Mouse (Mus musculus) lung, embryonic 15.5 days (tissue): ENCODE results near the gene Mum1. TPM values are rescaled to one million over a fixed set of nuclear protein-coding genes. Genes with fewer than 3 reads are reported as not detected.

Source experiments
- ATAC-seq: fragments of 200-750 bp; cut with Nextera tagmentation; 2 replicates; pipeline ENCODE4 v1.8.0; 2017; ENCODE audit warnings: moderate number of reproducible peaks, borderline replicate concordance; ENCODE audit not compliant: low FRiP score, low TSS enrichment; ENCODE audit errors: extremely low read depth
- H3K27ac ChIP-seq: fragments of 300-500 bp; sonication (generic); 2 replicates; pipeline ENCODE4 v1.5.1; 2015; ENCODE audit warnings: moderate library complexity, mild to moderate bottlenecking, inconsistent platforms
- H3K27me3 ChIP-seq: fragments of 300-500 bp; sonication (generic); 2 replicates; pipeline ENCODE4 v1.6.1; 2015; ENCODE audit warnings: inconsistent platforms
- H3K36me3 ChIP-seq: fragments of 300-500 bp; sonication (generic); 2 replicates; pipeline ENCODE4 v1.6.1; 2015; ENCODE audit warnings: inconsistent platforms
- H3K4me1 ChIP-seq: fragments of 300-500 bp; sonication (generic); 2 replicates; pipeline ENCODE4 v1.6.1; 2015; ENCODE audit warnings: inconsistent platforms
- H3K4me2 ChIP-seq: fragments of 300-500 bp; sonication (generic); 2 replicates; pipeline ENCODE4 v1.6.1; 2015; ENCODE audit warnings: inconsistent platforms, mild to moderate bottlenecking, moderate library complexity
- H3K4me3 ChIP-seq: fragments of 300-500 bp; sonication (generic); 2 replicates; pipeline ENCODE4 v1.5.1; 2015; ENCODE audit warnings: mild to moderate bottlenecking, inconsistent platforms
- H3K9ac ChIP-seq: fragments of 300-500 bp; sonication (generic); 2 replicates; pipeline ENCODE4 v1.6.1; 2015; ENCODE audit warnings: inconsistent platforms
- H3K9me3 ChIP-seq: fragments of 300-500 bp; sonication (generic); 2 replicates; pipeline ENCODE4 v1.6.1; 2016; ENCODE audit warnings: inconsistent platforms
- WGBS: fragments of 180-500 bp; shearing (Covaris S2); methylation state at CpG from one replicate; pipeline ENCODE4 v1.1.7; 2015; 5-methylcytosine and 5-hydroxymethylcytosine counted together
- polyA plus RNA-seq: library from polyadenylated mRNA; unstranded; fragments of >200 nt; fragmentation: Nextera tagmentation; extraction: Ambion mirVana; gene quantifications from 2 replicates; pipeline ENCODE4 v1.2.1, GENCODE M21; 2015

Gene Mum1
- polyA plus RNA-seq, 1 experiment from 2014 or later, result 66.2 TPM

DNA sequence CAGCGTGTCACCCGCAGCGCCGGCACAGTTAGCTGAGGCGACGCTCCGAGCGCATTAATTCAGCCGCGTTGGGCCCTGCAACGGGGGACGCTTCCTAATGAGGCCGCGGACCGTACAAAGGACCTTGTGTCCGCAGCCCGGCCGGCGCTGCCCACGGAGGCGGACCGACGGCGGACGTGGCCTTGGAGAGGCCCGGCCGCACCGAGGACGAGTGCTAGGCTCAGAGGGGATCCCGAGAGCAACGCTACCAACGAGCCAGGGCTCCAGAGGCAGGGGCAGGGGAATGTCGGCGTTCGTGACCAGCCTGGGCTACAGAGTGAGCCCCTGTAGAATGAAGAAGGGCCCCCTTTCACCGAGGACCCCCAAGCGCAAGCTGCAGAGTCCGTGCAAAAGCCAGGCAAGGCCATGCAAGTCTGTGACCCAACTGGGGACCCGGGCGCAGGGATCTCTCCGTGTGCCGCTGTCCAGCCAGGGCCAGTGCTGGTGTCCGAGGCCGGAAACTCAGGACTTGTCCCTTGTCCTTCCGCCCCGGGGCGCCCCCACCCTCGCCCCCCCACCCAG is 35.7 kb upstream of the Mum1 start:
- Histone ChIP-seq H3K27ac (no peak overlapping the region), H3K9ac (peak overlapping the region; percentile 44), H3K4me3 (peak overlapping the region; percentile 41), H3K36me3 (peaks cover 10% of the 10 kb centered on the region; the same call in 1 of the 2 replicates), H3K4me2 (peak overlapping the region; percentile 72), H3K4me1 (peaks cover 15% of the 10 kb centered on the region), H3K27me3 (peaks cover 41% of the 10 kb centered on the region), H3K9me3 (no peaks in the 10 kb centered on the region)
- no peak; the same call in 1 of the 2 replicates for ATAC-seq
- WGBS, result under 1% methylated on average over 48 of the region's 48 CpGs

DNA sequence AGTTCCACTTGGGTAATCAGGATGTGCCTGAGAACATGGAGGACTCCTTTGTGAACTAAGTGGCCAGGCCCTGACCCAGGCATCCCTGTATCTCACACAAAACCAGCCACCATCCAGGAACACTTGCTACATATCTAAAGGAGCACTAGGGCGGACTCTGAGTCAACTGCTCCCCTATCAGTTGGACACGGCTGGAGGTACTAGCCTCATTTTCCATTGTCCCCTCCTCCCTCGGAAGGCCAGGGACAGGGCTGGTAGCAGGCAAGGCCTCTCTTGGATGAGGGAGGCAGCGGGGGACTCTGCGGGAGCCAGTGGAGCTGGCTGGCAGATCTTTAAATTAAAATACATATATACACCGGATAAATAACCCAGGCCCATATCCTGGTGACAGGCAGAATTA is 32.3 kb upstream of the Mum1 start:
- Histone ChIP-seq H3K4me1 (peaks cover 15% of the 10 kb centered on the region), H3K9me3 (no peaks in the 10 kb centered on the region), H3K27me3 (peaks cover 34% of the 10 kb centered on the region), H3K4me3 (no peak overlapping the region), H3K9ac (no peak overlapping the region), H3K36me3 (no peaks in the 10 kb centered on the region), H3K4me2 (no peak overlapping the region), H3K27ac (no peak overlapping the region)
- 77% methylated on average over 6 of the region's 6 CpGs for WGBS
- ATAC-seq, result no peak

DNA sequence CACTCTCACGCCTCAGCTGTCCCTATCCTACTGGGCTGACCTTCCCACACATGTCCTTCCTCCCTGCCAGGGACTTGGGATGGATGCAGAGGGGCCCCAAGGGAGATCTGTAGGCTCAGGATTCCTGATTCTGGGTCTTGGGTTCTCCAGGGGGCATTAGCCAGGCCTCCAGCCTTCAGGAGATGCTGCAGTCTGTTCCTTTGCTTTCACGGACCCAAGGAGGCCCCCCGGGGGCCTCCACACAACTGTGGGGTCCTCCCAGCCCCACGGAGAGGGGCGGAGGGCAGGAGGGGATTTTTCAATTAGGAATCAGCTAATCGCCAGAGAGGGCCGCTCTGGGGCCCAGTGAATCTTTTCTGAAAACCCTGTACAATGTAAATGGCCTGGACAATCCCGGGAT is 31.8 kb upstream of the Mum1 start:
- Histone ChIP-seq H3K27ac (no peak overlapping the region), H3K9me3 (no peaks in the 10 kb centered on the region), H3K36me3 (no peaks in the 10 kb centered on the region), H3K4me2 (no peak overlapping the region), H3K4me3 (no peak overlapping the region), H3K27me3 (peaks cover 31% of the 10 kb centered on the region), H3K9ac (no peak overlapping the region), H3K4me1 (peaks cover 15% of the 10 kb centered on the region)
- whole genome bisulfite sequencing, result 64% methylated on average over 8 of the region's 8 CpGs
- no peak for ATAC-seq

DNA sequence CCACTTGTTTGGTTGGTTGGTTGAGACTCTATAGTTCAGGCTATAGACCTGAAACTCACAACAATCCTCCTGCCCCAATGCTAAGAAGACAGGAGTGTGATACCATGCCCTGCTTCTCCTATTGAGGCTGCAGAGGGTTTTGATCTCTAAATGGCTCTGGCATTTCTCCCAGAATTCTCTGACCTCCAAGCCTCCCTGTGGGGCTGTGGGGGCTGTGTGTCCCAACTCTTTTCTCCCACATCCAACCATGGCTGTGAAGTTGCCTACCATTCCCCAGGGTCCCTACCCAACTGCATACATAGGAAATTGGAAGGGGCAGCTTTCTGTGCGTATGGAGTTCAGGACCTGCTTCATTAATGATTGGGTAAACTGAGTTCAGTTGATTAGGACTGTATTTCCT is 30.1 kb upstream of the Mum1 start:
- WGBS, result 81% methylated on average over 1 of the region's 1 CpGs
- no peak overlapping the region for H3K27ac ChIP-seq
- no peak overlapping the region for H3K9ac ChIP-seq
- no peak overlapping the region for H3K4me2 ChIP-seq
- no peaks in the 10 kb centered on the region for H3K9me3 ChIP-seq
- H3K27me3 ChIP-seq, result peaks cover 14% of the 10 kb centered on the region
- no peaks in the 10 kb centered on the region for H3K36me3 ChIP-seq
- no peak overlapping the region for H3K4me3 ChIP-seq
- peaks cover 3% of the 10 kb centered on the region; the same call in 1 of the 2 replicates for H3K4me1 ChIP-seq
- ATAC-seq, result no peak

DNA sequence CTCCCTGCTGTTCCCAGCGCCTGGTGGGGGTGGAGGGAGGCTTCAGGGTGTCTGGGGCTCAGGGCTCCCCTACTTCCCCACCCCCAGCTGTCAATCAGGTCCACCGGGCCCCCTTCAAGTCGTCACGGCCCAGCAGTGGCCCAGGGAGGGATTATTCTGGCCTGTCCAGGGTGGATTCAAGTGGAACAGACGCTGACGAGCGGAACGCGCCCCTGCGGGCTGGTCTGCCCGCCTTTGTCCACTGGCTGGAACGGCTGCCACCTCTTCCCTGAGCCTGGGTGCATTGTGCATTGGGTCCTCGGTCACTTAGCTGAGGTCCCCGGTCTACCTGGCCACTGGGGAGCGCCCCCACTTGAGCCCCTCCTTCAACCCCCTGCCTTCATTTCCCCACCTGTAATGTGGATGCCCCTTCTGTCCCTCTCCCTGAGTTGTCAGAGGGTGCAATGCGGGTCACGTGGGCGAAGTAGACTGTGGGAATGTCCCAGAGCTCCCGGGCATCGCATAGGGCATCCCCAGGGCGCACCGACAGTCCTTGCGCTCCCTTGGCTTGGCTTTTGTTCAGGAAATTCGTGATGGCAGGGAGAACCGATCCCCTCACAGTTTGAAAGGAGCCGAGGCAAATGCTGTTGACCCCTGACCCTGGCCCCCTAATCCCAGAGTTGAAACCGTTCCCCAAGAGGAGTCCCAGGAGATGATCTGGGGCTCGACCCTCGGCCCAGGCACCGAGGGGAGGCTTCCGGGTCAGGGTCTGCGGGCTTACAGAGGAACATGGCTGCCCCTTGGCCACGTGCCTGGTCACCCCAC is 29.3 kb upstream of the Mum1 start:
- no peak overlapping the region for H3K27ac ChIP-seq
- no peak for ATAC-seq
- H3K4me1 ChIP-seq, result peaks cover 3% of the 10 kb centered on the region; the same call in 1 of the 2 replicates
- 76% methylated on average over 33 of the region's 33 CpGs for WGBS
- H3K36me3 ChIP-seq, result no peaks in the 10 kb centered on the region
- no peak overlapping the region for H3K4me2 ChIP-seq
- H3K27me3 ChIP-seq, result peaks cover 7% of the 10 kb centered on the region
- no peak overlapping the region for H3K9ac ChIP-seq
- H3K4me3 ChIP-seq, result no peak overlapping the region
- no peaks in the 10 kb centered on the region for H3K9me3 ChIP-seq

DNA sequence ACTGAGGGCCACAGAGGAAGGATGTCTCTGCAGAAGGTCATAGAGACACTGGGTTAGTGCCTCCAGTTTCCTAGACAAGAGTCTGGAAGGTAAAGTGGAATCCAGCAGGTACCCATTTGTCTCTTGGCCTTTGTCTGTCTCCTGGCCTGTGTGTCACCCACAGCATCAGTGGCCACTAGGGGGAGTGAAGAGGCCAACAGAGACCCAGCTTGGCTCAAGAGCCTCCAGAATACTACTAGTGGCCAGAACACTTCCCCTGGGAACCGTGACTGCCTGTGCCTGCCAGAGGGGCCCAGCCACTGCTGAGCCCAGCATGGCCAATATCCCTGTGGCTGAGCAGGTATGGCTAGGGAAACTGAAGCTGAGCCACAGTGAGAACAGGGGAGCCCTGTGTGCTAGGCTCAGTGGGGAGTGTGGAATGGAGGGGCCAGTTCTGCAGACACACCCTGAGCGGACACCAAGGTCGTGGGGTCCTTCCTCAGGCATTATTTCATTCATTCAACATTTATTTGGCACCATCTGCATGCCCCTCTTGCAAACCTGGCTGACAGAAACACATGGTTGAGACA is 26.7 kb upstream of the Mum1 start:
- ATAC-seq, result peak; percentile 66; the same call in 1 of the 2 replicates
- H3K9ac ChIP-seq, result no peak overlapping the region
- WGBS, result 54% methylated on average over 3 of the region's 3 CpGs
- H3K27me3 ChIP-seq, result no peaks in the 10 kb centered on the region
- H3K36me3 ChIP-seq, result no peaks in the 10 kb centered on the region
- no peak overlapping the region for H3K4me3 ChIP-seq
- H3K27ac ChIP-seq, result no peak overlapping the region
- H3K4me2 ChIP-seq, result no peak overlapping the region
- H3K9me3 ChIP-seq, result no peaks in the 10 kb centered on the region
- peaks cover 3% of the 10 kb centered on the region; the same call in 1 of the 2 replicates for H3K4me1 ChIP-seq

DNA sequence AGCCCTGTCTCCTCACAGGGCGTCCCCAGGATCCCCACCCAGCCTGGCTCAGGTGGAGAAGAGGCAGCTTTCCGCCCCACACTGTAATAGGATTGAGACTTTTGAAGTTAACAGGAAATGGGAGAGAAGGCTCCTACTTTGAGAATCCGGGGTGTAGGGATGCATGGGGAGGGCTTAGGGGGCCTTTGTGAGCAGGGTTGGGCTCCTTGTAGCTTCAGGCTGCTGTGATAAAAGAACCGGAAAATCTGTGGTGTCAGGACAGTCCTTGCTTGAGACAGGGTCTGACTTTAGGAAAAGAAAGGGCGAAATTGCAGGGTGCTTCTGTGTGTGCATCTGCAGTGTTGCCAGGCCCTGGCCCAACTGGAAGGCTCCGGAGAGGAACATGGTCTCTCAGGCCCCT is 25.7 kb upstream of the Mum1 start:
- no peak overlapping the region for H3K4me3 ChIP-seq
- H3K9me3 ChIP-seq, result no peaks in the 10 kb centered on the region
- H3K4me2 ChIP-seq, result no peak overlapping the region
- ATAC-seq, result no peak
- H3K36me3 ChIP-seq, result no peaks in the 10 kb centered on the region
- WGBS, result 81% methylated on average over 6 of the region's 6 CpGs
- H3K27me3 ChIP-seq, result no peaks in the 10 kb centered on the region
- H3K9ac ChIP-seq, result no peak overlapping the region
- peaks cover 3% of the 10 kb centered on the region; the same call in 1 of the 2 replicates for H3K4me1 ChIP-seq
- no peak overlapping the region for H3K27ac ChIP-seq

DNA sequence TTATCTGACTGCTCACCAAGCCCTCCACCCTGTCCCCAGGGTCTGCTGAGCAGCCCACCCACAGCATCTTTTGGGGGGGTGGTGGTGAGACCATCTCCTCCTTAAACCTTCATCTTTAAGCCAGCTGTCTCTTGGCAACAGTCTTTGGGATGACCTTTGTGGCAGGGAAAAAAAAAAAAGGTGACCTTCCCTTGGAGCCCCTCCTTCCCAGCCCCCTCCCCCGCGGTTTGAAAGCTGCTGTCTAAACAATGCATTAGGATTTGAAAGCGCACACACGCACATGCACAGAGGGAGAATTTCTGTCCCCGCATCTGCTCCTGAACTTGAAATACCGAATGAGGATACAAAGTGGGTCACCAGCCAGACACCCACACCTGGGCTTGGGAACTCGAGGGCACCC is 22.2 kb upstream of the Mum1 start:
- H3K4me2 ChIP-seq, result no peak overlapping the region
- ATAC-seq, result no peak
- H3K4me1 ChIP-seq, result peaks cover 3% of the 10 kb centered on the region; the same call in 1 of the 2 replicates
- no peaks in the 10 kb centered on the region for H3K36me3 ChIP-seq
- H3K27ac ChIP-seq, result no peak overlapping the region
- no peak overlapping the region for H3K4me3 ChIP-seq
- no peaks in the 10 kb centered on the region for H3K9me3 ChIP-seq
- WGBS, result 18% methylated on average over 7 of the region's 7 CpGs
- peaks cover 4% of the 10 kb centered on the region; the same call in 1 of the 2 replicates for H3K27me3 ChIP-seq
- H3K9ac ChIP-seq, result no peak overlapping the region

DNA sequence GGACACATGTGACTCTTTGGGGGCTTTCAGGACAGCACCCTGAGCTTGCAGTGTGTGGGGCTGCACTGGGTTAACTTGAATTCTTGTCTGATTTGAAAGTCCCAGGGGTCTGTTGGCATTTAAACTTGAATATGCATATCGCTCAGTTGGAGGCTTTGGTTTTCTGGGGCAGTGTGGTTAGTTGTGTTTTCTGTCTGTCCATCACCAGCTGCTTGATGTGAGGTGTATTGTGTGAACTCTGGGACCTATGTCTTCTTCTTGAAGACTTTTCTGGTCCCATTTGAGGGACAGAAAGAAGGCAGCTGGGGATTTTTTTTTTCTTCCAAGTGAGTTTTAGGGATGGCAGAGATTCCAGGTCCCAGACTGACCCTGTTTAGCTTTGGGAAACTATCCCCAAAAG is 19.0 kb upstream of the Mum1 start:
- ATAC-seq, result no peak
- H3K4me1 ChIP-seq, result no peaks in the 10 kb centered on the region
- WGBS, result 63% methylated on average over 1 of the region's 1 CpGs

DNA sequence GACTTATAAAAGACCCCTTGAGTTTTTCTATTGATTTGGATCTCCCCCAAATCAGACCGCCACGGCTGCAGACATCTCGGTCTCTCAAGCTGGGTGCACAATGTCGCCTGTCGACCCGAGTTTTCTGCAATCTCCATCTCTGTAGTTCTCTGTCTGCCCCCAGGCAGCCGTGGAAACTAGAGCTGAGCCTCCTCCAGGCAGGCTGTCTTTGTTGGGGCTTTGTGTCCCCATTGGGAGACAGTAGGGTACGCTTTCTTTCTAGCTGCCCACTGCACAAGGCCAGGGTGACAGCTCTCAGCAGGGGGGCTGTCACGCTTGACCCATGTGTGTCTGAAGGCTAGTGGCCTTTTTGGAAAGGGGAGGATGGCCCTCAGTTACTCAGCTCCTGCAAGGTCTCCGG is 18.6 kb upstream of the Mum1 start:
- H3K36me3 ChIP-seq, result no peaks in the 10 kb centered on the region
- H3K27ac ChIP-seq, result no peak overlapping the region
- H3K9me3 ChIP-seq, result no peaks in the 10 kb centered on the region
- ATAC-seq, result no peak
- peaks cover 6% of the 10 kb centered on the region; the same call in 1 of the 2 replicates for H3K27me3 ChIP-seq
- no peak overlapping the region for H3K4me3 ChIP-seq
- H3K4me2 ChIP-seq, result no peak overlapping the region
- no peak overlapping the region for H3K9ac ChIP-seq
- H3K4me1 ChIP-seq, result no peaks in the 10 kb centered on the region
- 68% methylated on average over 10 of the region's 10 CpGs for WGBS

More for the DNA sequence above, 19.0 kb upstream of the Mum1 start:
- Histone ChIP-seq H3K4me3 (no peak overlapping the region), H3K9me3 (no peaks in the 10 kb centered on the region), H3K27me3 (peaks cover 6% of the 10 kb centered on the region; the same call in 1 of the 2 replicates), H3K4me2 (no peak overlapping the region), H3K36me3 (no peaks in the 10 kb centered on the region), H3K9ac (no peak overlapping the region), H3K27ac (no peak overlapping the region)

DNA sequence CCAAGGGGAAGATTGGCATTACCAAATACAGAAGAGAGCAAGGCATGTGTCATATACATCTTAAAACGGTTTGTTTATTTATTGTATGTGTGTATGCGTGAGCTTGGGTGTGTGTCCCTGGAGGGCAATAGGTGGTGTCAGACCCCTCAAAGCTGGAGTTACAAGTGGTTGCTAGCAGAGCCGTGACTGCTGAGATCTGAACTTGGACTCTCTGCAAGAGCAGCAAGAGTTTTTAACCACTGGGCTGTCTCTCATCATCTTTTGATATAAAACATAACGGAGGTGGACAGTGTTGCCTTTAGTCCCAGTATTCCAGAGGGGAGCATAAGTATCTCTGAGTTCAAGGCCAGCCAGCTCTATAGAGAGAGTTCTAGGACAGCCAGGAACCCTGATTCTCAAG is 18.0 kb upstream of the Mum1 start:
- 61% methylated on average over 4 of the region's 4 CpGs for WGBS
- Histone ChIP-seq H3K36me3 (no peaks in the 10 kb centered on the region), H3K4me2 (no peak overlapping the region), H3K9me3 (no peaks in the 10 kb centered on the region), H3K9ac (no peak overlapping the region), H3K27me3 (peaks cover 6% of the 10 kb centered on the region; the same call in 1 of the 2 replicates), H3K4me1 (no peaks in the 10 kb centered on the region), H3K4me3 (no peak overlapping the region), H3K27ac (no peak overlapping the region)
- no peak for ATAC-seq

DNA sequence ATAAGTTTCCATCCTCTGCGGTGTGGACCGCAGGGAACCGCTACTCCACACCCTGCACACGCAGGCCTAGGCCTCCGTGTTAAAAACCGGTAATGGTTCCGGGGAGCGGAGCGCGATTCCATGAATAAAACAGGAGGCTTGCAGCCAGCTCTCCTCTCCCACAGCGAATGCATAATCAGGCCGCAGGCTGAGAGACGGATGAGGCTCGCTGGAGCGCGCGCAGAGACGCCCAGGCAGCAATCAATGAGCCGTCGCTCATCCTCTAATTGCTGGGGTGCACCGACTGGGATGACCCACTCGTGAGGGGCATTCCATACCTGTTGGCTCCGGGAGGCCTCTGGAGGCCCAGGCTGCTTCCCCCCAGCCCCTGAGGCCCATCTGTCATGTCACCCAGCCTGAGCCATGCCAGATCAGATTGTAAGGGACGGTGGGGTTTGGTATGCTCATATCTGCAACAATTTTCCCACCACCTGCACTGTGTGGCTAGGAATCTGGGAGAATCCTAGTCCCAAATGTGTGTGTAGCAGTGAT is 17.3 kb upstream of the Mum1 start:
- Histone ChIP-seq H3K4me1 (no peaks in the 10 kb centered on the region), H3K9ac (no peak overlapping the region), H3K36me3 (no peaks in the 10 kb centered on the region), H3K27me3 (peaks cover 6% of the 10 kb centered on the region; the same call in 1 of the 2 replicates), H3K9me3 (no peaks in the 10 kb centered on the region), H3K4me3 (no peak overlapping the region), H3K27ac (no peak overlapping the region), H3K4me2 (no peak overlapping the region)
- ATAC-seq, result no peak
- WGBS, result 20% methylated on average over 24 of the region's 24 CpGs
